Mouse (Mus musculus): ENCODE measurements around the gene Rnls. TPM values are rescaled to one million over a fixed set of nuclear protein-coding genes. Genes with fewer than 3 reads are reported as not detected.

Gene Rnls
- total RNA-seq, 4 experiments from 2014 or later = 9.5 to 10.9 (median 10.3) TPM

GRCm38 (mm10) chr19:33188766-33189165, 203.3 kb downstream of the Rnls start:
- DNase-seq (ENCODE audit: low spot score in 2 of 2) = no peak

GRCm38 (mm10) chr19:33179595-33179994, 212.5 kb downstream of the Rnls start:
- DNase-seq (ENCODE audit: low spot score in 2 of 2) = no peak

- DNase-seq (ENCODE audit: low spot score in 2 of 2) = no peak
Observed at GRCm38 (mm10) chr19:33178866-33179265, 213.2 kb downstream of the Rnls start.

- no peak for DNase-seq (ENCODE audit: low spot score in 2 of 2)
Observed at GRCm38 (mm10) chr19:33178367-33178766, 213.7 kb downstream of the Rnls start.

- no peak for DNase-seq (ENCODE audit: low spot score in 2 of 2)
Observed at GRCm38 (mm10) chr19:33173991-33174390, 218.1 kb downstream of the Rnls start.

- no peak for DNase-seq (ENCODE audit: low spot score in 2 of 2)
Observed at GRCm38 (mm10) chr19:33169881-33170280, 222.2 kb downstream of the Rnls start.

- no peak for DNase-seq (ENCODE audit: low spot score in 2 of 2)
Observed at GRCm38 (mm10) chr19:33167528-33168264, 224.4 kb downstream of the Rnls start.

GRCm38 (mm10) chr19:33164801-33165200, 227.3 kb downstream of the Rnls start:
- DNase-seq (ENCODE audit: low spot score in 2 of 2) = no peak

- DNase-seq (ENCODE audit: low spot score in 2 of 2) = no peak
Observed at GRCm38 (mm10) chr19:33161903-33162302, 230.2 kb downstream of the Rnls start.

GRCm38 (mm10) chr19:33159897-33160296, 232.2 kb downstream of the Rnls start:
- no peak for DNase-seq (ENCODE audit: low spot score in 2 of 2)

- no peak for DNase-seq (ENCODE audit: low spot score in 2 of 2)
Observed at GRCm38 (mm10) chr19:33159192-33159591, 232.9 kb downstream of the Rnls start.

GRCm38 (mm10) chr19:33158234-33158633, 233.9 kb downstream of the Rnls start:
- DNase-seq (ENCODE audit: low spot score in 2 of 2) = no peak

GRCm38 (mm10) chr19:33148411-33148810, 243.7 kb downstream of the Rnls start:
- DNase-seq (ENCODE audit: low spot score in 2 of 2) = no peak

GRCm38 (mm10) chr19:33143198-33143597, 248.9 kb downstream of the Rnls start:
- DNase-seq (ENCODE audit: low spot score in 2 of 2) = no peak

- no peak for DNase-seq (ENCODE audit: low spot score in 2 of 2)
Observed at GRCm38 (mm10) chr19:33137316-33137715, 254.8 kb downstream of the Rnls start.

- no peak for DNase-seq (ENCODE audit: low spot score in 2 of 2)
Observed at GRCm38 (mm10) chr19:33122611-33123226, 269.4 kb downstream of the Rnls start.

- DNase-seq (ENCODE audit: low spot score in 2 of 2) = no peak
Observed at GRCm38 (mm10) chr19:33119947-33120346, 272.1 kb downstream of the Rnls start.

GRCm38 (mm10) chr19:33118898-33119297, 273.2 kb downstream of the Rnls start:
- no peak for DNase-seq (ENCODE audit: low spot score in 2 of 2)

GRCm38 (mm10) chr19:33114631-33115295, 277.3 kb downstream of the Rnls start:
- DNase-seq (ENCODE audit: low spot score in 2 of 2) = no peak

- no peak for DNase-seq (ENCODE audit: low spot score in 2 of 2)
Observed at GRCm38 (mm10) chr19:33113746-33114145, 278.3 kb downstream of the Rnls start.

GRCm38 (mm10) chr19:33110404-33110803, 281.7 kb downstream of the Rnls start:
- peak in 1 of 2 experiments; percentile 4 for DNase-seq (ENCODE audit: low spot score in 2 of 2)

GRCm38 (mm10) chr19:33109941-33110371, 282.1 kb downstream of the Rnls start:
- peak; percentile 22 to 25 for DNase-seq (ENCODE audit: low spot score in 2 of 2)

Data from gastrocnemius, adult 8-10 months (tissue).